Mouse (Mus musculus) cerebellum, adult 2 months (tissue): Measurements from ENCODE around the gene Spp2.

Source experiments
- CTCF ChIP-seq: fragments of 200-500 bp; IDR thresholded peaks from 2 replicates; pipeline ENCODE4 v1.5.1; 2011; ENCODE audit warnings: low read depth, mild to moderate bottlenecking, control low read depth, low read length, moderate library complexity, borderline replicate concordance; ENCODE audit not compliant: insufficient read depth
- POLR2A ChIP-seq: fragments of 200-500 bp; IDR thresholded peaks from 2 replicates; pipeline ENCODE4 v1.6.1; 2011; ENCODE audit warnings: low read length, control low read depth, borderline replicate concordance; ENCODE audit not compliant: insufficient read depth

DNA sequence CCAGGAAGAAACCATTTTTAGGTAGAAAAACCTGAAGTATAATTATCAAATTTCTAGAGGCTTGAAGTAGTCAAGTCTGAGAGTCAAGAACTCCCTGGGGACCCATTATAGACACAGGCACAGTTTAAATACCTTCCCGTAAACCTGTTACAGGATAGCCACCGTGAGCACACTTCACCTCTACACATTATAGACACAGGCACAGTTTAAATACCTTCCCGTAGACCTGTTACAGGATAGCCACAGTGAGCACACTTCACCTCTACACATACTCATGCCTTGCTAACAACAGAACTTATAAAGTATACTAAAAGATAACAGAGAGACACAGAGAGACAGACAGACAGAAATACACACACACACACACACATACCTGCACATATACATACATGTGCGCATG is 24.5 kb downstream of the Spp2 start:
- TF ChIP-seq POLR2A (no peak), CTCF (no peak)
